Mouse (Mus musculus) liver, adult 2 months (tissue): Measurements from ENCODE around the gene Ttll8. TPM values are rescaled to one million over a fixed set of nuclear protein-coding genes. Genes with fewer than 3 reads are reported as not detected.

Source experiments
- DNase-seq: peaks from one replicate; pipeline ENCODE4 v3.0.0-alpha.2; 2011; ENCODE audit warnings: low read depth, low spot score; ENCODE audit errors: extremely low read depth
- H3K27ac ChIP-seq: fragments of 200-500 bp; replicated peaks from 2 replicates; pipeline ENCODE4 v1.5.1; 2012; ENCODE audit warnings: low read depth, mild to moderate bottlenecking, control low read depth, inconsistent platforms, low read length; ENCODE audit not compliant: insufficient read depth
- H3K27me3 ChIP-seq: fragments of 200-500 bp; 2 replicates; pipeline ENCODE4 v1.6.1; 2012; ENCODE audit warnings: mild to moderate bottlenecking, moderate library complexity, low read length, inconsistent platforms; ENCODE audit not compliant: control insufficient read depth, insufficient read depth
- H3K36me3 ChIP-seq: fragments of 200-500 bp; 2 replicates; pipeline ENCODE4 v1.6.1; 2012; ENCODE audit warnings: low read length, inconsistent platforms; ENCODE audit not compliant: control insufficient read depth, insufficient read depth
- H3K4me1 ChIP-seq: fragments of 200-500 bp; 2 replicates; pipeline ENCODE4 v1.6.1; 2011; ENCODE audit warnings: low read length; ENCODE audit not compliant: control insufficient read depth, insufficient read depth
- H3K4me3 ChIP-seq: fragments of 200-500 bp; 2 replicates; pipeline ENCODE4 v1.5.1; 2011; ENCODE audit warnings: low read depth, mild to moderate bottlenecking, control low read depth, low read length, moderate library complexity; ENCODE audit not compliant: insufficient read depth
- H3K79me2 ChIP-seq: fragments of 200-500 bp; 2 replicates; pipeline ENCODE4 v1.6.1; 2012; ENCODE audit warnings: inconsistent platforms, mild to moderate bottlenecking, low read length, moderate library complexity; ENCODE audit not compliant: control insufficient read depth, insufficient read depth
- H3K9ac ChIP-seq: fragments of 200-500 bp; 2 replicates; pipeline ENCODE4 v1.6.1; 2012; ENCODE audit warnings: low read depth, mild to moderate bottlenecking, control low read depth, inconsistent platforms, low read length
- CTCF ChIP-seq: fragments of 200-500 bp; IDR thresholded peaks from 2 replicates; pipeline ENCODE4 v1.5.1; 2011; ENCODE audit warnings: low read depth, low read length, control low read depth
- POLR2A ChIP-seq: fragments of 200-500 bp; IDR thresholded peaks from 2 replicates; pipeline ENCODE4 v1.6.1; 2011; ENCODE audit warnings: low read length, control low read depth; ENCODE audit not compliant: insufficient read depth; ENCODE audit errors: extremely low read depth
- WGBS: fragments of 180-500 bp; shearing (Covaris S2); methylation state at CpG from one replicate; pipeline ENCODE4 v1.1.7; 2018; 5-methylcytosine and 5-hydroxymethylcytosine counted together
- polyA plus RNA-seq: library from polyadenylated mRNA; depleted of rRNA; stranded (reverse); fragments of >200 nt; gene quantifications from 2 replicates; pipeline ENCODE4 v1.2.3, GENCODE M21; 2012
- total RNA-seq: library from RNA; depleted of rRNA; stranded (reverse); fragments of >200 nt; gene quantifications from 2 replicates; pipeline ENCODE4 v1.2.3, GENCODE M21; 2014

Ttll8 gene
- total and polyA plus RNA-seq, 2 experiments = 0.02 to 0.28 TPM

DNA sequence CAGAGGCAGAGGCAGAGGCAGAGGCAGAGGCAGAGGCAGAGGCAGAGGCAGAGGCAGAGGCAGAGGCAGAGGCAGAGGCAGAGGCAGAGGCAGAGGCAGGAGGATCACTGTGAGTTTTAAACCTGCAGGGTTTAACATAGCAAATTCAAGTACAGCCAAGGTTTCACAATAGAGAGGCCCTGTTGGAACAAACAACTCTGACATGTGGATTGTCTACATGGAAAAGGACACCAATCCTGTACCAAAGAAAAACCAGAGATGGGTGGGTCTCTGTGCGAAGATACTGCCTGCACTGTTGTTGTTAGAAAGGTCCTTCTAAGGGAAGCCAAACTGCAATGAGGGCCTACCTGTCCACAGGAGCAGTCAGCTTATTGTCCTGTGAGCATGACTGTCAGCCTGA, 34.2 kb downstream of the Ttll8 start:
- Histone ChIP-seq H3K4me1 (peaks cover 27% of the 10 kb centered on the region), H3K27ac (peak overlapping the region; percentile 91), H3K36me3 (no peaks in the 10 kb centered on the region), H3K79me2 (no peaks in the 10 kb centered on the region), H3K9ac (peak overlapping the region; percentile 32; the same call in 1 of the 2 replicates), H3K27me3 (no peaks in the 10 kb centered on the region), H3K4me3 (no peak overlapping the region)
- no peak for TF ChIP-seq POLR2A
- no peak for TF ChIP-seq CTCF
- WGBS = 28% methylated on average over 1 of the region's 1 CpGs
- peak; percentile 87 for DNase-seq

DNA sequence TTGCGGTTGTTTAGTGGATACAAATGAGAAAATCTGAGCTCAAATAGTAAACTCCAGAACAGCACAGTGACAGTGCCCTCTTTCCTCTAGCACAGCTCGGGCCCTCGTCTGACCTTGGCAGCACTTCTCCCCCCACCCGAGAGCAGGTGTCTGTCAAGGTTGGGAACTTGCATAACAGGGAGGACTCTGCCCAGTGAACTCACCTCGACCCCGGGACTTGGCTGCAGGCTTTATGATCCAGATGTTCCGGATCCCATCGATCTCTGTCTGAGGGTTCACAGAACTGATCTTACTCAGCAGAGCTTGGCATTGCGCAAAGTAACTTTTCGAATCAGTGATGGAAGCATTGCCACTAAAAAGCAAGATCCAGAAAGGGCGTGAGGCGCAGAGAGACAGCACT, 34.9 kb downstream of the Ttll8 start:
- H3K79me2 ChIP-seq = no peaks in the 10 kb centered on the region
- H3K4me3 ChIP-seq = no peak overlapping the region
- H3K36me3 ChIP-seq = no peaks in the 10 kb centered on the region
- H3K4me1 ChIP-seq = peaks cover 27% of the 10 kb centered on the region
- H3K27me3 ChIP-seq = no peaks in the 10 kb centered on the region
- peak overlapping the region; percentile 38; the same call in 1 of the 2 replicates for H3K9ac ChIP-seq
- TF ChIP-seq POLR2A (no peak; the same call in 1 of the 2 replicates), CTCF (0 out of 2 replicates have a peak, but pooled peaks have one; percentile 2)
- 22% methylated on average over 12 of the region's 12 CpGs for WGBS
- DNase-seq = peak; percentile 99
- peak overlapping the region; percentile 75 for H3K27ac ChIP-seq

DNA sequence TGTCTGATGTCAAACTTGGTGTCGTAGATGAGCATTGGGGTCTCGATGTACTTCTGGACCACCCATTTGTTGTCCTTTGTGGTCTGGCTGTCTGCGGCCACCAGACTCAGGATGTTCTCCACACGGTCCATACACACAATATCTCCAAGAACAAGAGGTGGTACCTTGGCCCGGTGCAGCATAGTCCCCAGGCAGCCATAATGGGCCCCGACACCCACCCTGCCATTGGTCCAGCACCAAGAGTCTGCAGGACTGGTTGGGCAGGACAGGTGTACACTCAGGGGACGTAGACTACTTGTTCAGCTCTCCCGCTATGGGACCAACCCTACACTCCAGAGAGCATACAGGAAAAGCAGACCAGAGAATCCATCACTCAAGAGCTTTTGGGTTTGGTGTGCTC, 37.1 kb downstream of the Ttll8 start:
- Histone ChIP-seq H3K9ac (no peak overlapping the region), H3K4me1 (peaks cover 22% of the 10 kb centered on the region)
- 97% methylated on average over 8 of the region's 8 CpGs for WGBS

DNA sequence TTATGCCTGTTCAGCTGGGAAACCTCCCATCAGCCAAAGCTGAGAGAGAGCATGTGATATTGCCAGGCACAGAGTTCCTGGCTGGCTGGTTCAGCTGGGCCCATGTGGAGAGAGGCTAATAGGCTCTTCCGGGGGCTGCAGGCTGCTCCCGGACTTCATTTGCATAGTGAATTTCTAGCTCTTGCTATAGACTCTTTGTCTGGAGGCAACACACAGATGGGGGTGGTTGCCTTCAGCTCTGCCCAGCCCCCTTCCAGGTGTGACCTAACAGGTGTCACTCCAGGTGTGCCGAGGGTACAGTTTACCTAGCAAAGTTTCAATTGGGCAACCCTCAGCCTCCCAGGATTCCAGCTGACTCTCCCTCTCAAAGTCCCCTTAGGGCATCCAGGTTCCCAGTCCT, 37.9 kb downstream of the Ttll8 start:
- Histone ChIP-seq H3K9ac (no peak overlapping the region), H3K79me2 (no peaks in the 10 kb centered on the region), H3K36me3 (no peaks in the 10 kb centered on the region), H3K4me1 (peaks cover 19% of the 10 kb centered on the region), H3K27me3 (no peaks in the 10 kb centered on the region), H3K27ac (peak overlapping the region; percentile 17), H3K4me3 (no peak overlapping the region)
- peak; percentile 76 for DNase-seq
- 24% methylated on average over 3 of the region's 3 CpGs for WGBS
- TF ChIP-seq CTCF = no peak
- TF ChIP-seq POLR2A = no peak

More for the DNA sequence above, 37.1 kb downstream of the Ttll8 start:
- H3K27ac ChIP-seq = no peak overlapping the region
- TF ChIP-seq CTCF (no peak), POLR2A (no peak)
- no peaks in the 10 kb centered on the region for H3K79me2 ChIP-seq
- no peaks in the 10 kb centered on the region for H3K36me3 ChIP-seq
- no peaks in the 10 kb centered on the region for H3K27me3 ChIP-seq
- H3K4me3 ChIP-seq = no peak overlapping the region
- DNase-seq = no peak

DNA sequence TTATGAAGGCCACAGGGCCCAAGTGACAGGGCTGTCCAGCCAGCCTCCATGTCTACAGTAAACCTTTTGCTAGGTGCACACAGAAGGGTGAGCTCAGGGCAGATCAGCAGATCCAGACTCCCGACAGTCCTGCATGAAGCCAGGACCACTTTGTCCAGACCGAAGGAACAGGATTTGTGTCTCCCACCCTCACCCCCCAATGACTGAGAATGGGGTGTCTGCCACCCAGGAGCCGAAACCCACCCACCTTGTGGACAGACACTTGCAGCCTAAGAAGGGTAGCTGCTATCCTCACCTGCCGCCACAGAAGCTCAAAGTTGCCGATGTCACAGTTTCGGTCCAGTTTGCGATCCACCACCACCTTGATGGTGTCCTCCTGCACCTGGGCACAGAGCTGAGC, 39.2 kb downstream of the Ttll8 start:
- H3K9ac ChIP-seq = no peak overlapping the region
- no peaks in the 10 kb centered on the region for H3K27me3 ChIP-seq
- no peaks in the 10 kb centered on the region for H3K36me3 ChIP-seq
- H3K27ac ChIP-seq = no peak overlapping the region
- H3K4me3 ChIP-seq = no peak overlapping the region
- WGBS = 95% methylated on average over 7 of the region's 7 CpGs
- no peak for DNase-seq
- peaks cover 6% of the 10 kb centered on the region for H3K4me1 ChIP-seq
- TF ChIP-seq CTCF (no peak), POLR2A (no peak)
- no peaks in the 10 kb centered on the region for H3K79me2 ChIP-seq

DNA sequence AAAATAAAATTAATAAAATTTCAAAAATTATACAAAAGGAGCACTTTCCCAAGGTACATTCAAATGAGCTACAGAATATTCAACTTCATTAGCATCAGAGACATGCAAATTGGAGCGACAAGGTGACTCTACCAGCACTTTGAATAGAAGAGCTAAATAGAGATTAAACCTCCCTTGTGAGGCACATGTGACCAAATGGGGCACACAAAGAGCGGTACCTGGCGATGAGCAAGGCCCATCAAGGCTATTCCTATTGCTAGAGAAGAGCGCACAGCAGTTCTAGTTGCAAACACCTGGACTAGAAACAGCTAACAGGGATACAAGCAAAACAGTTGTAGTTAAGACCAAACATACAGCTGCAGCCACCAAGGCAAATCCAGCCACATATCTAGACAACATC, 47.9 kb downstream of the Ttll8 start:
- DNase-seq = no peak
- Histone ChIP-seq H3K27me3 (no peaks in the 10 kb centered on the region), H3K36me3 (no peaks in the 10 kb centered on the region), H3K79me2 (no peaks in the 10 kb centered on the region), H3K4me1 (peaks cover 10% of the 10 kb centered on the region; the same call in 1 of the 2 replicates), H3K27ac (no peak overlapping the region), H3K4me3 (no peak overlapping the region), H3K9ac (no peak overlapping the region)
- TF ChIP-seq CTCF = no peak
- no peak for TF ChIP-seq POLR2A
- 93% methylated on average over 4 of the region's 4 CpGs for WGBS
